Mouse (Mus musculus): Measurements from ENCODE around the gene Mapk11.
A peak's percentile ranks its signal among the peaks of the same experiment; 100 is the strongest.

Mapk11 gene

DNA sequence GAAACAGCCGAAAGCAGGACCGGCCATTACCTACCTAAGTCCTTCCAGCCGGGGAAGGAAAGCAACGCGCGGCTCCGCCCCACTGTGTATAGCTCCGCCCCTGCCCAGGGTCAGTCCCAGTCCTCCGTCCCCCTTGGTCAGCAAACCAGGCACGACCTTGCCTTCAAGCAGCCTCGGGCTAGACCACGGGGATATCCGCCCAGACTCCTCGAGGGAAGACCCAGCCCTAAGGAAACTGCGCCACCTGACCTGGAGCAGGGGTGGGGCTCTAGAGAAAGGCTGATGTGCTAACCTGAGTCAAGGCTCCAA, 24.4 kb upstream of the Mapk11 start:
- DNase-seq (ENCODE audit: low read depth, low spot score) = peak; percentile 61

GRCm38 (mm10) chr15:89173024-89173905, 23.8 kb upstream of the Mapk11 start:
- DNase-seq (ENCODE audit: low read depth, low spot score) = no peak

DNA sequence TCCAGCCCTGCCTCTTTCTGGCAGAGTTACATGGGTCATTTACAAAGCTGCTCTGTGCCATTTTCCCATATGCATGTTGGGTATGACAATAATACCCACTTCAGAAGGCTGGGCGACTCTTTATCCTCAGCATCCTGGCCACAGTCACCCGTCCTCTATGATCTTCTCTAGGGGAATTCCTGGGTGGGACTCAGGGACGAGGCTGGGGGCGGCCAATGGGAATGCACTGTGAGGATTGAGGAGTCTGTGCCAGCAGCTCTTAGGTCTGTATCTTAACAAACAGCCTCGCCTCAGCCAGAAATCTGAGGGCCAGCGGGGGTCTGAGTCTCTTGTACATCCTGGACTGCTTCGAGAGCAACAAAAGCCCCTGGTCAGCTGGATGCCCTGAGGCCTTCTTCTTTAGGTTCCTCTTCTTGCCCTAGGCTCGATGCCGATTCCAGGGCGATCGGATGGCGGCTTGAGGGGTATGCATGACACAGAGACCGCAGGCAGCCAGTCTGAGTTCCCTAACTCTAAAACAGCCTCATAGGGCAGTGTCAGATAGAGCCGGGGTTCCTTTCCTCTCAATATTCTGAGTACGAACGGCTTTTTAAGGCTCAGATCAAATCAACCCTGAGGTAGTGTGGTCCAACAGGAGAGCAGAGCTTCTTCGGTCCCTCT, 23.0 kb upstream of the Mapk11 start:
- no peak for DNase-seq (ENCODE audit: low read depth, low spot score)

DNA sequence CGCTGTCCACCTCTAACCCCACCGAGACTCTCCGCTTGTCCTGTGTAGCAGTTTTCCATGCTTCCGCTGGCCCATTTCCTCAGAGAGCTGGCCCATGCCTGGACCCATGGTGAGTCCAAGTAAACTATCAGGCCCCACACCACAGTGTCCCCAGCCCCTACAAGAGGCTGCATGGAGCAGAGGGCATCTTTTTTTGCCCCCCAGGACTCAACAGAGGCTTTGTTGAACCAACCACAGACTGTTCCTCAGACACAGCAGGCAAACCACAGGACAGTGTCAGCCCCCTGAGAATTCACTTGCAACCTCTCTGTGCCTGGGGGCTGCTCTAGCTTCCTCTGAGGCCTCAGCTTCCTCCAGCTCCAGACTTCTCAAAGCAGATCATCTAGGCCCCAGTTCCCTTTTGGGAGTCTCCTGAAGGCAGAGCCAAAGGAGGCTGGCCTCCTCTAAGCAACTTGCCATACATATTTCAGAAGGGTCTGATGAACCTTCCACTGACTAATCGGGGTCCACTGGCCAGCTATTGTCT, 22.2 kb upstream of the Mapk11 start:
- no peak for DNase-seq (ENCODE audit: low read depth, low spot score)

DNA sequence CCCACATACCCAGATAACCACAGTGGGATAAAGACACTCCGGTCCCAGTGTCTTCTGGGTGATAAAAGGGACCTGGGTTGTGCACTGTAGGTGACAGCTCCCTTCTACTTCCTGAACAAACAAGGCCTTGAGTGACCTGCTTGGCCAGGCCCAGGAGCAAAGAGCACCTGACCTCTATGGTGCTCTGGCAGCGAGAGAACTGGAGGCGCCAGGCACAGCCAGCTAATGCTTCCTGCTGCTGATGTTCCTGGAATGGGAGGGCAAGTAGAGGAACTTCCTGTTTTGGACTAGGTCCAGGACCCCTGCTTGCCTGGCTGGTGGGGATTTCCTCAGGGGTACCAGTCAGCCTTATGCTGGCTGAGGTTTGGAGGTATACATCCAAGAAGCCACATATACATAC, 20.7 kb upstream of the Mapk11 start:
- DNase-seq (ENCODE audit: low read depth, low spot score) = no peak

GRCm38 (mm10) chr15:89169431-89169830, 20.0 kb upstream of the Mapk11 start:
- peak; percentile 89 for DNase-seq (ENCODE audit: low read depth, low spot score)

DNA sequence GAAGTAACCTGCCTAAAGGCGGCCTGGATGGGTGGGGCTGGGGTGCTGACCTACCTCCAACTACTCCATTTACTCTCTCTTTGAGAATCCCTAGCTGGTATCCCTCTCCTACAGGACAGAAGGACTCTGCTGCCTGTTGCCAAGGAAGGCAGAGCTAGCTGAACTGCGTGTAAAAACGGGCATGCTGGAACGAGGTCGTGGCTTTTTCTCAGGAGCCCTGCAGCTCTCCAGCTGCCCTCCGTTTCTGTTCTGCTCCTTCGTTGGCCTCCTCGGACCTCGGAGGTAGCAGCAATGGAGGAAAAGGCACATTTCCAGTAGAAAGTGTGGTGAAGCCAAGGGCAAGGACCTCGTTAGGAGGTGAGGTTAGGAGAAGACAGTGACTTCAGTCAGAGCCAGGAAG, 19.5 kb upstream of the Mapk11 start:
- no peak for DNase-seq (ENCODE audit: low read depth, low spot score)

GRCm38 (mm10) chr15:89165478-89165877, 16.1 kb upstream of the Mapk11 start:
- DNase-seq (ENCODE audit: low read depth, low spot score) = no peak

DNA sequence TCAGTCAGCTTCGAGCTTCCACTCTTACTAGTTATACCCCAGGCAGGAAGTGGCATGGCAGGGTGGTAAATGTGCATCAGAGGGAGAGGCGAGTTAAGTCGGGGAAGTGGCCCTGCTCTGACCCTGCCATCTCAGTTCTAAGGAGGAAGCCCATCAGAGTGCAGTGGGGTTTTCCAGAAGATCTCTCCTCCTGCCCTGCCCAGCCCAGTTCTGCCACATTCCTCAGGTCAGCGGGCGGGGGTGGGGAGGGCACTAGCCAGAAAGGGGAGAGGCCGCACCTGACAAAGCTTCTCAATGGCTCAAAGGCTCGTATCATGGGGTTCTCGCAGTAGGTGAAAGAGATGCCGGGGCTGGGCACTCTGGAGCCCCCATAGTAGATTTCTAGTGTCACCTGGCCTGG, 12.0 kb upstream of the Mapk11 start:
- no peak for DNase-seq (ENCODE audit: low read depth, low spot score)

GRCm38 (mm10) chr15:89158516-89158915, 9.1 kb upstream of the Mapk11 start:
- no peak for DNase-seq (ENCODE audit: low read depth, low spot score)

DNA sequence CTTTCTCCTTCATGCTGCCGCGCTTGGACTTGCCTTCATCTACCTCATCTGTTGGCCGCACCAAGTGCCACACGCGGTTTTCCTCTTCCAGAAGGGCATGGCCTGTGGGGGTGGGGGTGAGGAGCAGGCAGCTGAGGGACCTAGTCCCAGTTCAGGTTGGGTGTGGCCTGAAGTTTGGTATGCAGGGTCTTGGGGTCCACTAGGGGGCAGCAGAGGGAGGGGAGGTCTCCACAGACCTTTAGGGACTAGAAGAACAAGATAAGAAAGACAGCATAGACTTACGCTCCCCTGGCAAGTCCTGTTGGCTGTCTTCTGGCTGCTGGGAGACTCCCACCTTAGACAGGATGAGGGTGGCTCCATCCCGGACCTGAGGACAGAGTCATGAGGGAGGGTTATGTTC, 8.5 kb upstream of the Mapk11 start:
- peak; percentile 81 for DNase-seq (ENCODE audit: low read depth, low spot score)

GRCm38 (mm10) chr15:89152312-89152711, 2.9 kb upstream of the Mapk11 start:
- no peak for DNase-seq (ENCODE audit: low read depth, low spot score)

GRCm38 (mm10) chr15:89150041-89150390, 588 bp upstream of the Mapk11 start:
- peak; percentile 63 for DNase-seq (ENCODE audit: low read depth, low spot score)

DNA sequence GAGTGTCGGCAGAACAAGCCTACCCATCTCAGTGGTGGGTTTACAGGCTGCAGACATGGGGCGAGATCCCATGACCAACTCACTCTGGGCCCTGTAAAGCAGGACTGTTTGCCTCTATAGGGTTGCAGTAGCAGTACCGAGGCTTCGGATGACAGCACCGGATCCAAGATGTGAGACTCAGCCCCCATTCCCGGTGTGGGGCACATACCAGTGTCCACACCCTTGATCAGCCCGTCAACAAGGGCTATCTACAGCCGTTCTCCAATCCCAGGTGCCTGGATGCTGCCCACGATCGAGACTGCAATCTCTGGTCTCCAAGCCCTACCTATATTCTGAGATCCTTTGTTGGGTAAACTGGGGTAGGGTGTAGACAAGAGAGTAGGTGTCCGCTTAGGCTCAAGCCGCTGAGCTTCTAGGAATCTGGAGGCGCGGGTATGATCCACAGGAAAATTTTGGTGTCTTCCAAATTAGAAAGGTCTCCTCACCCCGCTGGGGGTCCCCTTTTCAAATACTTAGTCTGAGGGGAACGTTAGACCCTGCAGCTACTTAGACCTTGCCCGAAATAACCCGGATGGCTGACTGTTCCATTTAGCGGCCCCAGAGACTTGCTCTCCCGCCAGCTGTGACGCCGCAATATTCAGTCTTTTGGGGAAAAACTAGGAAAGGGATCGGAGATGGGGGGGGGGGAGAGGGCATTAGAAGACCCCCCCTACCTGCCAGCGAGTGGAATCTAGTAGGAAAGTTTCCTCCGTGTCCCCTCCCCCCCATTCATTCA, 745 bp downstream of the Mapk11 start:
- no peak for DNase-seq (ENCODE audit: low read depth, low spot score)

DNA sequence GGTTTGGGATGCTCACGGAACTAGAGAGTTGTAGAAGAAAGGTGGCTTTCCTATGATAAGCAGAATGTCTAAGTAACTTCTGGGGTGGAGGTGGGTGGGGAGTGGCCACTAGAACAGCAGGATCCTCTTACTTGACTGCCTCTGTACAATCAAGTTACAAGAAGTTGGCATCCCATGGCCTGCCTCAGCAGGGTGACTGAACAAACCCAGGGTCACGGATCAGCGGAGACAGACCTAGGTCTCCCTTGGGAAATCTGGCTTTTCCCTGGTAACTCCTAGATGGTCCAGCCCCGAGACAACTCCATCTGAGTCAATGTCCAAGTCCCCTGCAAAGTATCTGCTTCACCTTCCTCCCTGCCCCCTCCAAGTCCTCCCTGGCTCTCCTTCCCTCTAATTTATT, 1.5 kb downstream of the Mapk11 start:
- no peak for DNase-seq (ENCODE audit: low read depth, low spot score)

DNA sequence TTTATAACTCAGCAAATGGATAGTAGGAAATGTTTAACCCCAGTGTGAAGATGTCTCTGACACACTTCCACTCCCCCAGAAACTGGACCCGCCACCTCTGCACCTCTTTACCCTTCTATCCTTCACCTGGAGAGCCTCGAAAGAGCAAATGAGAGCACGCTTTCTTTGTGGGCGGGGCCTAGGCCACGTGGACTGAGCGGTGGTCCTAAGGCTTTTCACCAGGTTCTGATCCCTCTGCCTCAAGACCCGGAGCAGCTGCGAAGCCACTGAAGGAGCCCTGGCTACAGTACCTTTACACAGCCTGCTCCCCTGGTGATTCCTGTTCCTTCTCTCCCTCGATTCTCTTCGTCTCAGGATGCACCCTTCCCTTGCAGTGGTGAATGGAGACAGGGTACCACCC, 2.0 kb downstream of the Mapk11 start:
- no peak for DNase-seq (ENCODE audit: low read depth, low spot score)

GRCm38 (mm10) chr15:89147024-89147423, 2.4 kb downstream of the Mapk11 start:
- DNase-seq (ENCODE audit: low read depth, low spot score) = no peak

DNA sequence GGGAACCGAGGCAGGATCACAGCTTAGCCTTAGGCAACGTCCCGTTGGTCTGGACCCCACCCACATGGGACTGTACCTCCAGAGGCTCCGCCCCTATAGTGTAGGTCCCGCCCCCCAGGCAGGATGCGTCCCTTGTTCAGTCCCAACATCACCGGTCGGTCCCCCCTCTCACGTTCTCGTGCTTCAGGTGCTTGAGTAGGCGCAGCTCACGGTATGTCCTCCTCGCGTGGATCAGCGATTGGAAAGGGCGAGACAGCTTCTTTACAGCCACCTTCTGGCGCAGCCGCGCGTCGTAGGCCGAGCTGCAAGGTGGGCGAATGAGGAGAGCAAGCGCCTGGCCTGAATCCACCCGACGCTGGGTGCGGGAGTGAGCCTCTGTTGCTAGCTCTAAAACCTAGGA, 2.9 kb downstream of the Mapk11 start:
- no peak for DNase-seq (ENCODE audit: low read depth, low spot score)

- DNase-seq (ENCODE audit: low read depth, low spot score) = no peak
These were observed 3.5 kb downstream of the Mapk11 start for GRCm38 (mm10) chr15:89145813-89146350.

DNA sequence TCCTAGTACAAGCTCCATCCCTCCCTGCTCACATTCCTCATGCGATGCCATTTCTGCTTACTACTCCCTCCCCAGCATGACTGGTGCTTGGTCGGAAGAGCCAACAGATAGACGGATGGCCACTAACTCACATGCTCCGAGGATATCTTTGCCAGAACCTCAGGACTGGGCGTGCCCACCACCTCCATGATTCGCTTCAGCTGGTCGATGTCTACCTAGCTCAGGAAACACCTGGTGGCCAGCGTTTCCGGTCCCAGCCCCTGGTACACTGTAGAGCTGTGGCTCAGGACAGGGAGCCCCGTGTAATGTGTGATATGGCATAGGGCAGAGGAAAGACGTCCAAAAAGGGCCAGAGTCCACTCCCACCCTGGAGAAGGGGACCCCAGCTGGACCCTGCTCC, 4.5 kb downstream of the Mapk11 start:
- no peak for DNase-seq (ENCODE audit: low read depth, low spot score)

DNA sequence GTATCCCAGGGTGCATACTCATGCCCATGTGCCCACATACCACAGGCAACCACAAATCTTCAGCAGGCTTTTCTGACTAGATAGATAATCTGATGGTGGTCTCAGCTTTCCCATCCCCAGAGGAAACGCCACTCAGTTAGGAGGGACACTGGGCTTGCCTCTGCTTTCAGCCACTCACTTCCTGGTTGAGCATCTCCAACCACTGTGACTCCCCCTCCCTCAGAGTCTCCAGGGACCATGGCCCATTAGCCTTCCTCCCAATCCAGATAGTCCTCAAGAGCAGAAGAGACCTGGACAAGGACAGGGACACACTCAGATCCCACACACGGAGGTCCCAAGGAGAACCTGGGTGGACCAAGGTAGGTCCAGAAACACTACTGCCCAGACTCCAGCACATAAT, 6.3 kb downstream of the Mapk11 start:
- no peak for DNase-seq (ENCODE audit: low read depth, low spot score)

DNA sequence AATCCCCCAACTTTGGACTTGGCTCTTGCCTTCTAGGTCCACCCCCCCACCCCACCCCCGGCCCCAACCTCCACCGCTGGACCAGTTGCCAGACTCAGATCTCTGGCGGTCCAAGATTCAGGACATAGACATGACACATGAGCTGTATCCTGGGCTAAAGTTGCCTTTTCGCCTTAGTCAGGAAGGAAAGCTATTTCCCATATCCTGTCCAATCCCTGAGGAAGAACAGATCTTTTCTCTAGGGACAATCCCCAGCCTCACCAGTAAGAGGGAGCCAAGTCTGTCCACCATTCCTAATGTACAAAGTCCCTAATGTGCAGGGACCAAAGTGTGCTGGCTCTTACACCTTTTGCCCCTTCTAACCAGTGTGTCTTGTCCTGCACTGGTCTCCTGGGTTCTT, 7.5 kb downstream of the Mapk11 start:
- no peak for DNase-seq (ENCODE audit: low read depth, low spot score)
